Mouse (Mus musculus): ENCODE results near the gene Per3. TPM values are rescaled to one million over a fixed set of nuclear protein-coding genes. Genes with fewer than 3 reads are reported as not detected.
A peak's percentile ranks its signal among the peaks of the same experiment; 100 is the strongest.

Per3 gene
- polyA plus RNA-seq, 1 experiment = 15.5 TPM

- H3K27ac ChIP-seq (ENCODE audit: insufficient read depth, low read depth, low read length) = no peak overlapping the region
- TF ChIP-seq CTCF (IDR thresholded peaks at IDR 0.05; ENCODE audit: low read depth, low read length) (peak; percentile 58; the same call in 1 of the 2 replicates), POLR2A (IDR thresholded peaks at IDR 0.05; ENCODE audit: borderline replicate concordance, low read depth, low read length) (no peak)
- peak overlapping the region; percentile 16 for H3K4me3 ChIP-seq (ENCODE audit: insufficient read depth, low read length)
- no peaks in the 10 kb centered on the region for H3K4me1 ChIP-seq (ENCODE audit: control insufficient read depth, insufficient read depth, low read length)
Measured at GRCm38 (mm10) chr4:150964635-150965554, 79.6 kb downstream of the Per3 start.

GRCm38 (mm10) chr4:150963711-150964110 lies 80.8 kb downstream of the Per3 start:
- H3K27ac ChIP-seq (ENCODE audit: insufficient read depth, low read depth, low read length) = no peak overlapping the region
- no peaks in the 10 kb centered on the region for H3K4me1 ChIP-seq (ENCODE audit: control insufficient read depth, insufficient read depth, low read length)
- TF ChIP-seq POLR2A (IDR thresholded peaks at IDR 0.05; ENCODE audit: borderline replicate concordance, low read depth, low read length) (no peak), CTCF (IDR thresholded peaks at IDR 0.05; ENCODE audit: low read depth, low read length) (no peak)
- H3K4me3 ChIP-seq (ENCODE audit: insufficient read depth, low read length) = no peak overlapping the region

GRCm38 (mm10) chr4:150962231-150962630 lies 82.2 kb downstream of the Per3 start:
- no peak overlapping the region for H3K4me3 ChIP-seq (ENCODE audit: insufficient read depth, low read length)
- no peaks in the 10 kb centered on the region for H3K4me1 ChIP-seq (ENCODE audit: control insufficient read depth, insufficient read depth, low read length)
- TF ChIP-seq POLR2A (IDR thresholded peaks at IDR 0.05; ENCODE audit: borderline replicate concordance, low read depth, low read length) = no peak
- no peak for TF ChIP-seq CTCF (IDR thresholded peaks at IDR 0.05; ENCODE audit: low read depth, low read length)
- H3K27ac ChIP-seq (ENCODE audit: insufficient read depth, low read depth, low read length) = no peak overlapping the region

- Histone ChIP-seq H3K4me1 (ENCODE audit: control insufficient read depth, insufficient read depth, low read length) (no peaks in the 10 kb centered on the region), H3K27ac (ENCODE audit: insufficient read depth, low read depth, low read length) (no peak overlapping the region), H3K4me3 (ENCODE audit: insufficient read depth, low read length) (no peak overlapping the region)
- TF ChIP-seq CTCF (IDR thresholded peaks at IDR 0.05; ENCODE audit: low read depth, low read length) (no peak), POLR2A (IDR thresholded peaks at IDR 0.05; ENCODE audit: borderline replicate concordance, low read depth, low read length) (no peak)
Measured at GRCm38 (mm10) chr4:150958536-150958935, 85.9 kb downstream of the Per3 start.

GRCm38 (mm10) chr4:150957106-150957458 lies 87.4 kb downstream of the Per3 start:
- no peak for TF ChIP-seq POLR2A (IDR thresholded peaks at IDR 0.05; ENCODE audit: borderline replicate concordance, low read depth, low read length)
- no peak for TF ChIP-seq CTCF (IDR thresholded peaks at IDR 0.05; ENCODE audit: low read depth, low read length)
- H3K4me3 ChIP-seq (ENCODE audit: insufficient read depth, low read length) = no peak overlapping the region
- no peaks in the 10 kb centered on the region for H3K4me1 ChIP-seq (ENCODE audit: control insufficient read depth, insufficient read depth, low read length)
- H3K27ac ChIP-seq (ENCODE audit: insufficient read depth, low read depth, low read length) = no peak overlapping the region

- no peak for TF ChIP-seq POLR2A (IDR thresholded peaks at IDR 0.05; ENCODE audit: borderline replicate concordance, low read depth, low read length)
- no peak for TF ChIP-seq CTCF (IDR thresholded peaks at IDR 0.05; ENCODE audit: low read depth, low read length)
- H3K4me1 ChIP-seq (ENCODE audit: control insufficient read depth, insufficient read depth, low read length) = no peaks in the 10 kb centered on the region
- no peak overlapping the region for H3K4me3 ChIP-seq (ENCODE audit: insufficient read depth, low read length)
- H3K27ac ChIP-seq (ENCODE audit: insufficient read depth, low read depth, low read length) = no peak overlapping the region
Measured at GRCm38 (mm10) chr4:150956369-150957105, 87.9 kb downstream of the Per3 start.

Other genes with a start within 250 kb of the Per3 start
- gene Errfi1, start 190.7 kb downstream of the Per3 start, polyA plus RNA-seq (2012; ENCODE audit: insufficient read depth, insufficient read length, missing spikeins) = 8.7 TPM in 2 replicates
- gene Park7, start 130.2 kb downstream of the Per3 start, polyA plus RNA-seq (2012; ENCODE audit: insufficient read depth, insufficient read length, missing spikeins) = 92.2 and 96.0 TPM in 2 replicates
- gene Tnfrsf9, start 130.1 kb downstream of the Per3 start, polyA plus RNA-seq (2012; ENCODE audit: insufficient read depth, insufficient read length, missing spikeins) = not detected in 2 replicates
- not detected in 2 replicates for gene Uts2, start 47.6 kb downstream of the Per3 start, polyA plus RNA-seq (2012; ENCODE audit: insufficient read depth, insufficient read length, missing spikeins)
- gene Vamp3, start 13.3 kb upstream of the Per3 start, polyA plus RNA-seq (2012; ENCODE audit: insufficient read depth, insufficient read length, missing spikeins) = 110 and 112 TPM in 2 replicates
- gene Gm13090, start 44.9 kb upstream of the Per3 start, polyA plus RNA-seq (2012; ENCODE audit: insufficient read depth, insufficient read length, missing spikeins) = not detected in 2 replicates

Measured in bone marrow macrophage, adult 2 months (primary cell).